Mouse (Mus musculus): ENCODE measurements at regions not wholly inside any gene's neighbourhood (a gene's known extent, or its start where the extent isn't known, plus 50 kb on each side); places are given as distances from the start of the nearest gene placed in this dataset. TPM values are rescaled to one million over a fixed set of nuclear protein-coding genes. Genes with fewer than 3 reads are reported as not detected.

DNA sequence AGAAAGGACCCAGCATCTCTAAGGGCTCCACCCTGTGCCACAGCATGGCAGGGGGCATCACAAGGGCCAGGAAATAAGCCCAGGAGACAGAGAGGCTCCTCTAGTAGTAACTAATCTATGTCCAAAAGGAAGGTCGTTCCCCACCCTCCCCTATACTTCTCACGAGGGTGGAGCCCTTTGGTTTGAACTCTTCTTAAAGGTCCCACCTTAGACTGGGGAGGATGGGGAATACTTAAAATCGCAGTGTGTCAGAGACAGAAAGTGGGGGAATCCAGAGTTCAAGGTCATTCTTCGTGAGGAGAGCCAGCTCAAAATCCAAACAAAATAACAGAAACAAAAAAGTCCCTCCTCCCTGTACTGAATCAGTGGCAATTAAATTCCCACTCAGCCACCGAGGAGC lies 50.6 kb upstream of the Med13l start:
- 54% methylated on average over 5 of the region's 5 CpGs for WGBS
- no peak overlapping the region for H3K4me3 ChIP-seq (ENCODE audit: control insufficient read depth in 1 of 2, insufficient read depth in 1 of 2, low read depth in 1 of 2, low read length in 2 of 2)
- H3K9me3 ChIP-seq (ENCODE audit: control insufficient read depth, low read length): no peaks in the 10 kb centered on the region
- no peaks in the 10 kb centered on the region for H3K27me3 ChIP-seq (ENCODE audit: control insufficient read depth, insufficient read depth, low read length)
- H3K9ac ChIP-seq (ENCODE audit: low read length): no peak overlapping the region
- no peaks in the 10 kb centered on the region for H3K36me3 ChIP-seq (ENCODE audit: control insufficient read depth, insufficient read depth, low read length)
- no peak for ATAC-seq (ENCODE audit: insufficient number of reproducible peaks, insufficient read depth, low FRiP score, low read depth)
- peaks cover 11 to 14% of the 10 kb centered on the region in 2 experiments; a peak in 3 of 4 replicates for H3K4me1 ChIP-seq (ENCODE audit: control insufficient read depth in 2 of 2, insufficient read depth in 2 of 2, low read length in 2 of 2)
- H3K27ac ChIP-seq (replicated peaks in 1 of 2; ENCODE audit: control insufficient read depth in 1 of 2, insufficient read depth in 1 of 2, low read depth in 2 of 2, low read length in 2 of 2): no peak overlapping the region
- no peak overlapping the region for H3K4me2 ChIP-seq (ENCODE audit: low read length)

Small RNAs in the stretch of these regions (microRNA-seq; reads per million reads assigned to microRNA genes)
- not detected for gene Gm26455
